Mouse (Mus musculus) hindbrain, embryonic 15.5 days (tissue): ENCODE results near the gene 2610001J05Rik. TPM values are rescaled to one million over a fixed set of nuclear protein-coding genes. Genes with fewer than 3 reads are reported as not detected.
"Not testable (repeated sequence)": the region's sequence is repeated elsewhere in the genome, so short reads cannot be mapped to it uniquely, and the experiment has no call there.

ENCODE experiments used
- ATAC-seq: fragments of 200-750 bp; cut with Nextera tagmentation; 2 replicates; pipeline ENCODE4 v1.8.0; 2017; ENCODE audit warnings: low read depth, moderate number of reproducible peaks, moderate TSS enrichment; ENCODE audit not compliant: low FRiP score
- H3K27ac ChIP-seq: fragments of 300-500 bp; sonication (generic); replicated peaks from 2 replicates; pipeline ENCODE4 v1.5.1; 2015; ENCODE audit warnings: mild to moderate bottlenecking, inconsistent platforms
- H3K27me3 ChIP-seq: fragments of 300-500 bp; sonication (generic); 2 replicates; pipeline ENCODE4 v1.6.1; 2015; ENCODE audit warnings: control low read depth, inconsistent platforms
- H3K36me3 ChIP-seq: fragments of 300-500 bp; sonication (generic); 2 replicates; pipeline ENCODE4 v1.6.1; 2015; ENCODE audit warnings: control low read depth, inconsistent platforms
- H3K4me1 ChIP-seq: fragments of 300-500 bp; sonication (generic); replicated peaks from 2 replicates; pipeline ENCODE4 v1.6.1; 2015; ENCODE audit warnings: control low read depth, inconsistent platforms
- H3K4me2 ChIP-seq: fragments of 300-500 bp; sonication (generic); 2 replicates; pipeline ENCODE4 v1.6.1; 2015; ENCODE audit warnings: moderate library complexity, mild to moderate bottlenecking, inconsistent platforms
- H3K4me3 ChIP-seq: fragments of 300-500 bp; sonication (generic); 2 replicates; pipeline ENCODE4 v1.5.1; 2015; ENCODE audit warnings: mild to moderate bottlenecking, inconsistent platforms
- H3K9ac ChIP-seq: fragments of 300-500 bp; sonication (generic); 2 replicates; pipeline ENCODE4 v1.6.1; 2015; ENCODE audit warnings: inconsistent platforms
- H3K9me3 ChIP-seq: fragments of 300-500 bp; sonication (generic); 2 replicates; pipeline ENCODE4 v1.6.1; 2016; ENCODE audit warnings: control low read depth, inconsistent platforms
- WGBS: fragments of 180-500 bp; shearing (Covaris S2); methylation state at CpG from one replicate; pipeline ENCODE4 v1.1.7; 2015; 5-methylcytosine and 5-hydroxymethylcytosine counted together
- polyA plus RNA-seq: library from polyadenylated mRNA; unstranded; fragments of >200 nt; fragmentation: Nextera tagmentation; extraction: Ambion mirVana; gene quantifications from 2 replicates; pipeline ENCODE4 v1.2.1, GENCODE M21; 2015

The 2610001J05Rik gene
- polyA plus RNA-seq, 1 experiment from 2014 or later = 91.2 TPM

DNA sequence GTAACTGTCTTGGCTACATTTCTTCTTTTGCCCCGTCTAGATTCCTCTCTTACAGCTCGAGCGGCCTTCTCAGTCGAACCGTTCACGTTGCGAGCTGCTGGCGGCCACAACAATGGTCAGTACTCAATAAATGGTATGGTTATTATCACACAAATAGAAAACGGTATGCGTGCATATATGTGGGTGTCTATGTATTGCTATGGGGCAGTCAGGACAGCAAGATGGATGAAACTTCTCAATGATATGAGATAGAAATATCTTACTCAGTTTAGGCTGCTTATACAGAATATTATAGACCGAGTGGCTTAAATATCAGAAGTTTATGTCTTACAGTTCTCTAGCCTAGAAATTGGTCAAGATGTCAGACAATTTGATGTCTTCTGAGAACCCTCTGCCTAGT is 17.1 kb downstream of the 2610001J05Rik start:
- H3K4me1 ChIP-seq = no peaks in the 10 kb centered on the region
- no peak overlapping the region for H3K4me2 ChIP-seq
- no peaks in the 10 kb centered on the region for H3K36me3 ChIP-seq
- no peak for ATAC-seq
- no peaks in the 10 kb centered on the region for H3K9me3 ChIP-seq
- WGBS = 15% methylated on average over 11 of the region's 11 CpGs
- H3K4me3 ChIP-seq = no peak overlapping the region
- no peaks in the 10 kb centered on the region for H3K27me3 ChIP-seq
- no peak overlapping the region for H3K9ac ChIP-seq
- no peak overlapping the region for H3K27ac ChIP-seq

DNA sequence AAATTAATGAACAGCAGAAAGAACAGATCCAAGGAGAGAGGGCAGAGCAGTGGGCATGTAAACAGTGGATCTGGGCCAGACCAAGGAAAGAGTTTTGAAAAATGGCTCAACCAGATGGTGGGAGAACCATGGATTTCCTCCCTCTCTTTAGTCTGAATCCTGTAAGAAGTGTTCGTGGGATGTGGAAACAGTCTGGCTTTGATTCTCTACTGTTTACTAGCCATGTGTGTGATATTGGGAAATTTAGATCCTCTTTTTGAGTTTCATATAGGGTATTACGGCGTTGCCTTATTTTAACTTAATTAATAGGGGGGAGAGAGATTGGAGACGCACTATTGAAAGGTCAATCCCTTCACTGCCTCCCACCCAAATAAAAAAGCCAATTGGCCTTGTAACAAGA is 18.1 kb downstream of the 2610001J05Rik start:
- H3K4me2 ChIP-seq = no peak overlapping the region
- no peak overlapping the region for H3K4me3 ChIP-seq
- no peak overlapping the region for H3K27ac ChIP-seq
- no peak for ATAC-seq
- 77% methylated on average over 4 of the region's 4 CpGs for WGBS
- no peaks in the 10 kb centered on the region for H3K36me3 ChIP-seq
- H3K27me3 ChIP-seq = no peaks in the 10 kb centered on the region
- no peak overlapping the region for H3K9ac ChIP-seq
- no peaks in the 10 kb centered on the region for H3K4me1 ChIP-seq
- no peaks in the 10 kb centered on the region for H3K9me3 ChIP-seq

DNA sequence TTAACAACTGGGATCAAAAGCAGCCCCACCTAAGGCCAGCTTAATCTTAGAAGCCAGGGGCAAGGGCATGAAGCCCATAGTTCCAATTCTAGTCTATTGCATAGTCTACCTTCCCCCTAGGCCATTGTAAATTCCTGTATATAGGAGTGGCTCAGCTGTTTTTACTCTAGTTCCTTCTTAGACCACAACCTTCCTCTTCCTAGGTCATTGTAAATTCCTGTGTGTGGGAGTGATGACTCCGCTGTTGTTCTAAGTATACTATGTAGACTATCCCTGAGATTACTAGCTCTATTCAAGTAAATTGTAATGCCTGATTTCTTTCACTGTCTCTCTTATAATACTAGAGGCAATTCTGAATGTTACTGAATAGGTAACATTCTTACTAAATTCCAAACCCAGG is 25.3 kb downstream of the 2610001J05Rik start:
- WGBS = 95% methylated on average over 1 of the region's 1 CpGs
- not testable (repeated sequence) for H3K4me3 ChIP-seq, H3K27ac ChIP-seq, H3K4me1 ChIP-seq, H3K4me2 ChIP-seq, H3K27me3 ChIP-seq, H3K36me3 ChIP-seq, ATAC-seq, H3K9me3 ChIP-seq, H3K9ac ChIP-seq

DNA sequence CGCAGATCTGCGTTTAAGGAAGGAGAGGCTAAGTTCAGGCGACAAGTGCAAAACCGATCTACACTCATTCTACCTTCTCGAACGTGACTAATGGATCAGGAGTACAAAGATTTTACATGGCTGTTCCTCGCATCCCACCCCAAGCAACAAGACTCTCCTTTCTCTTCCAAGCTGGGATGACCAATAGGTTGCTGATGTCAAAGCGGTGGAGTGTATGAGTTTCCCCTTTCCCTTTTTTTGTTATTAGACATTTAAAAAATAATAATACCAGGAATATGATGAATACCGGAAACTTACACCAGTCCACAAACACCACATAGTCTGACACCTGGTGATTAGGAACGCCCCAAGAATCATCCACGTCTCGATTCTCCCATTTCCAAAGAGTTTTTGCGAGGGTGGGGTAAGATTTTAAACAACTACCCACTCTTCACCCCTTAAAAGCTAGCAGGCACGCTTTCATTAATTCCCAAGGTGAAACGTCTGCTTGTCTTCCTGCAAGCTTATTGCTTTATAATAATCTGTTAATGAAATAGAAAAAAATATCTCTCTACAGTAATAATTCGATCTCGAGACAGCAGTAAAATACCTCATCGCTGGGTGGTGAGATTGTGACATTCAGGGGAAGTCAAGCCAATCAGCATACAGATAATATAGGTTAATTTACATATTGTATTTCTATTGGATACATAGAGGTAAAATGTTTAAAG is 31.8 kb downstream of the 2610001J05Rik start, which contains the start of gene Gpr85:
Gpr85 (minus strand) TSS at position 598 of the 710 bp plus-strand sequence.
- no peaks in the 10 kb centered on the region for H3K36me3 ChIP-seq
- peak within 1 kb of the TSS; percentile 80 for H3K4me3 ChIP-seq
- peak; percentile 59 for ATAC-seq
- H3K9me3 ChIP-seq = no peaks in the 10 kb centered on the region
- H3K27me3 ChIP-seq = no peaks in the 10 kb centered on the region
- peaks cover 12% of the 10 kb centered on the region; the same call in 1 of the 2 replicates for H3K4me1 ChIP-seq
- 20% methylated on average over 18 of the region's 18 CpGs for WGBS
- peak within 1 kb of the TSS; percentile 87 for H3K4me2 ChIP-seq
- H3K9ac ChIP-seq = peak within 1 kb of the TSS; percentile 95
- peak within 1 kb of the TSS; percentile 100 for H3K27ac ChIP-seq

DNA sequence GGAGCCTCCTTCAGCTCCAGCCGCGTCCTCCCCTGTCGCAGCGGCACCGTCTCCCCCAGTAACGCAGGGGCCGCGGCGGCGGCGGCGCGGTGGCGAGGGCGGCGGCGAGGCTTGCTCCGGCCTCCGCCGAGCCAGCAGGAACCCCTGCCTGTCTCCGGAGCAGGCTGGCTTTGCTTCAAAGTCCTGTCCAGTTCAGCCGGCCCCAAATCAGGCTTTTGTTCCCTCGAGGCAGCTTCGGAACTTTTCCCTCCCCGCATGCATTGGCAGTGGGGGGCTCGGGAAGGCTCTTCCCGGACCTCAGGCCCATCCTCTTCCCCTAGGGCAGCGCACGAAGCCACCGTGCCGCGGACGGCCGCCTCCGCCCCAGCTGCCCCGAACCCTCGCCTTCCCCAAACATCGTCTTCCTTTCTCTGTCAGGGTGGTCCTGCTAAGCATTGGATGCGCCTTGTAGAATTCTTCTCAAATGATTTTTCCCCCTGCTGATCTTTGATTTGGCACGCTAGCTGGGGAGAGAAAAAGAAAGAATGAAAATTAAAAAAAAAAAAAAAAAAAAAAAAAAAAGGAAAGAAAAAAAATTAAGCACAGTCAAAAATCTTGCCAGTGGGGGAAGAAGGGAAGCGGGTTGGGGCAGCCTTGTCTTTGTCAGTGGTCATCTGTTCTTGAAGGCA is 32.5 kb downstream of the 2610001J05Rik start:
- Histone ChIP-seq H3K36me3 (no peaks in the 10 kb centered on the region), H3K27me3 (no peaks in the 10 kb centered on the region), H3K9ac (peak overlapping the region; percentile 95), H3K27ac (peak overlapping the region; percentile 100), H3K4me1 (peaks cover 13% of the 10 kb centered on the region; the same call in 1 of the 2 replicates), H3K4me2 (peak overlapping the region; percentile 87), H3K4me3 (peak overlapping the region; percentile 80), H3K9me3 (no peaks in the 10 kb centered on the region)
- peak; percentile 88 for ATAC-seq
- under 1% methylated on average over 41 of the region's 41 CpGs for WGBS

DNA sequence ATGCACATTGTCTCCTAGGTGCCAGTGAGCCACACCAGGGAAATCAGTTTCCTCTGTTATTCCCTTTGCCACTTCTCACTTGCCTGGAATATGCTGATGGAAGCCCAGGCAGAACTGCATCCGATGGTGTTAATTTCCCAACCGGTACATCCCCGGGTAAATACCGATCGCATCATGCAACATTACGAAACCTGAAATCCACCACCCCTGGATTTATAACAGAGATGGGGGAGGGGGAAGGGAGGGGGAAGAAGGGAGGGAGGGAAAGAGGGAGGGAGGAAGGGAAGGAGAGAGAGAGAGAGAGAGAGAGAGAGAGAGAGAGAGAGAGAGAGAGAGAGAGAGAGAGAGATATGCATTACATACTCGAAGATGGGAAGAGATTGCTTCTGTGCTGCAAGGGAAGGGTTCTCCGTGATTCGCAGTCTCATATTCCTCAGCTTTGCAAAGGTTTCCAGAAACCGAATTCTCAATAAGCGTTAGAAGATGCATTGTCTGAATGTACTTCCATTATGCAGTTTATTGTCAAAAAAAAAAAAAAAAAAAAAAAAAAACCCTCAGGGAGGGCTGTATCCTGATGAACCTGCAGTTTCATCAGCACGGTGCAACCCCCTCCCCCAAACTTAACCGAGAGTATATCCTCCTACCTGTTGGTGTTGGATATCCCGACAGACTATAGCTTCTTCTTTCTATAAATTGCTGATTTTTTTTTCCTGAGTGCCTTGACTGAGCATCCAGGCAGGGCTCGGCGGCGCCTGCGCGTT is 33.2 kb downstream of the 2610001J05Rik start:
- no peaks in the 10 kb centered on the region for H3K36me3 ChIP-seq
- peak overlapping the region; percentile 87 for H3K4me2 ChIP-seq
- H3K4me3 ChIP-seq = peak overlapping the region; percentile 80
- whole genome bisulfite sequencing = under 1% methylated on average over 19 of the region's 19 CpGs
- H3K4me1 ChIP-seq = peaks cover 18% of the 10 kb centered on the region
- peak; percentile 36 for ATAC-seq
- H3K27ac ChIP-seq = peak overlapping the region; percentile 100
- H3K27me3 ChIP-seq = no peaks in the 10 kb centered on the region
- no peaks in the 10 kb centered on the region for H3K9me3 ChIP-seq
- H3K9ac ChIP-seq = peak overlapping the region; percentile 95

DNA sequence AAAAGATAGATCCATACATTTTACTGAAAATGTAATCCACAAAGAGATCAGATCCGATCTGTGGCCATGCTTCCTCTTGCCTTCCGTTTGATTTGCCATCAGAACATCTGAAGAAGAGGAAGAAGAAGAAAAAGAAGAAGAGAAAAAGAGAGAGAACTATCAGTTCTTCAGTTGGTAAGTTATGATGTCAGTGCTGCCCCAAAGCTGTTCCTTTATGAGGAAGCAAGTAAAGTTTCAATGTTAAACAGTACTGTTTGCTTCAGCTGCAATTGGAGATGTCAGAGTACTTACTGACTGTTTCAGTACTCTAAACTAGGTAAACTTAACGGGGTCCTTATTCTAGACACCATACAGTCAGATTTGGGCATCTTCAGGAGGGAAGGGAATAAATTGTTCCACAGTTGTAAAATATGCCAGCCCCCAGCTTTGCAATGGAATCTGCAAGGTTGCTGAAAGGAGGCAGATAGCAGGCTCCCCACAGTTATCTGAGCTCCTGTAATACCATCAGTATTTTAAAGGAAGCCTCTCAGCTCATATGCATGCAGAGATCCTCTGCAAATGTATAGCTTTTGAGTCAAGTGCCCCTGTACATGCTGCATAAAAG is 34.2 kb downstream of the 2610001J05Rik start:
- no peak for ATAC-seq
- H3K36me3 ChIP-seq = no peaks in the 10 kb centered on the region
- peak overlapping the region; percentile 95 for H3K9ac ChIP-seq
- H3K4me3 ChIP-seq = peak overlapping the region; percentile 80
- 51% methylated on average over 3 of the region's 3 CpGs for WGBS
- H3K9me3 ChIP-seq = no peaks in the 10 kb centered on the region
- H3K27me3 ChIP-seq = no peaks in the 10 kb centered on the region
- peak overlapping the region; percentile 100 for H3K27ac ChIP-seq
- peaks cover 28% of the 10 kb centered on the region for H3K4me1 ChIP-seq
- peak overlapping the region; percentile 87 for H3K4me2 ChIP-seq

DNA sequence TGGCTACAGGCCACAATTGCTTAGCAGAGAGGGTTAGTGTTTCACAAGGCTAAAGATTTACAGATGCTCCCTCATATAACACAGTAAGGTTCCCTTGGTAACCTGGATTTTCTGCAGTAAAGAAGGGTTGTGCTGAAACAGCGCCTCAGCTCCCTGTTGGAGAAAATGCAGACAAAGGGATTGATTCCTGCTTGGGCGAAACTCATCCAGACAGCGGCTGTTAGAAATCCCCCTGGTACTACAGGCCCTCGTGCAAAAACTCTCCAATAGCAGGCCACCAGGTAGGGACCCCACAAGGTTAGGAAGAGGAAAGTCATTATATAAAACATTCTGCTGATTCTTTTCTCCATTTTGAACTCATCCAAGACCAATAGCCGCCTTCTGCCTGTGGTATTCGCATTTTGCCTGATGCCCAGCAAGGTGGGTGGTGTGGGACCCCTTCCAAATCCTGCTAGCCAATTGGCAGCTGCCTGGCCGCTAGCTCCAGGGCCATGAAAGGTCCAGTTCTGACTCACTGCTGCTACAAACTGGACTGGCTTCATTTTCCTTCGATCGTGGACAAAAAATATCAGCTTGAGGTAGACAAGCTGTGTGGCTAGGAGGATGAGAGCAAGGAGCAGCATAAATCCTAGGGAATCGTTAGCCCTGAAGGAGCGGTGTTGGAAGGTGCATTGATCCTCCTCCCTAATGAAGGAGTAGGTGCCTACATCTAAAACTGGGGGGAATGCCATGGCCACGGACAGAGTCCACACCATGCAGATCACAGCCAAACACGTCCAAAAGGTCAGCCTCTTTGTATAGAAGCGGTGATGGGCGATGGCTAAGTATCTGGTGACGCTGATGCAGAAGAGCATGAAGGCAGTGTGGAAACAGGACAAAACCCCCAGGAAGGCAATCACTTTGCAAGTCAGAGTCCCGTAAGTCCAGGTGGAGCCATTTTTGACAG is 35.3 kb downstream of the 2610001J05Rik start:
- Histone ChIP-seq H3K4me2 (peak overlapping the region; percentile 87), H3K4me3 (peak overlapping the region; percentile 80), H3K9ac (peak overlapping the region; percentile 95), H3K4me1 (peaks cover 32% of the 10 kb centered on the region), H3K36me3 (no peaks in the 10 kb centered on the region), H3K9me3 (no peaks in the 10 kb centered on the region), H3K27me3 (no peaks in the 10 kb centered on the region), H3K27ac (peak overlapping the region; percentile 100)
- 32% methylated on average over 17 of the region's 17 CpGs for WGBS
- peak; percentile 45 for ATAC-seq

DNA sequence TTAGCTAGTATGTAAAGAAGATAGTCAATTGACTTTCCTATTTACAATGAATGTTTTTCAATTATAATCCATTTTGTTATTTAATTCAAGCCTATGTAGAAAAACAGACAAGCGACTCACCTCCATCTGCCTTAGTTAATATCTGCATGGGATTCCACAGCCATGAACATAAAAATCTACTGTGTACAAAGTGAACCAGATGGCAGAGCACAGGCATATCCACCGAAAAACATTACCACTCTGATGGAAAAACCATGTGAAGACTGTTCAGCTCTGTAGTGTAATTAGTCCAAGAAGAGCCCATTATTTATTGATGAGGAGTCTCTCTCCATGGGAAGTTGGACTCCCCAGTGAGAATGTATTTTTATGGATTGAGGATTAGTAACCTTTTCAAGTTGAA is 38.5 kb downstream of the 2610001J05Rik start:
- no peak for ATAC-seq
- Histone ChIP-seq H3K36me3 (no peaks in the 10 kb centered on the region), H3K4me1 (peaks cover 39% of the 10 kb centered on the region), H3K27me3 (no peaks in the 10 kb centered on the region), H3K4me3 (0 out of 2 replicates have a peak overlapping the region, but pooled peaks have one; percentile 14), H3K27ac (no peak overlapping the region), H3K9ac (no peak overlapping the region), H3K9me3 (no peaks in the 10 kb centered on the region), H3K4me2 (peak overlapping the region; percentile 46)
- 50% methylated on average over 2 of the region's 2 CpGs for WGBS

DNA sequence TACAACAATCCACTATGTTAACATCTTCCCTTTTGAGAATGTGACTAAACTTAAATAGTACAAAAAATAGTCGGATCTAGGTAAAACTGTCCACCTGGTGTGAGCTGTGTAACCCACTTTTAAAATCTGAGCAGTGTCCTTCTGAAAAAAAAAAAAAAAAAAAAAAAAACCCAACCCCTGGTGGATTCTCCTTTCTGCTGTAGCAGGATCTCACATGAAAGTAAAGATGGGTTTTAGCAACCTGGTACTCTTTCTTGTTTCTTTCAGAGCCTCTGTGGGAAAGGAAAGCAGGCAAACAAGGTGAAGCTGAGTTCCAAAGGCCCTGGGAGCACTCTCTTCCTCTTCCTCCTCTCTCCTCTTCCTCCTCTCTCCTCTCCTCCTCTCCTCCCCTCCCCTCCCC is 42.4 kb downstream of the 2610001J05Rik start:
- WGBS = 80% methylated on average over 1 of the region's 1 CpGs
- Histone ChIP-seq H3K4me1 (peaks cover 27% of the 10 kb centered on the region), H3K4me3 (no peak overlapping the region), H3K36me3 (peaks cover 3% of the 10 kb centered on the region; the same call in 1 of the 2 replicates), H3K27ac (no peak overlapping the region), H3K27me3 (no peaks in the 10 kb centered on the region), H3K9me3 (no peaks in the 10 kb centered on the region), H3K4me2 (no peak overlapping the region), H3K9ac (no peak overlapping the region)
- no peak for ATAC-seq
